ENCODE assay signal across 10 mouse cellular contexts in genomic region chr5:34183156-34183880, GRCm38 (mm10). TPM values are rescaled to one million over a fixed set of nuclear protein-coding genes. Genes with fewer than 3 reads are reported as not detected.
DNase-seq lines count a peak whose midpoint lies in the region; ATAC-seq and TF ChIP-seq lines count a peak whose summit lies in the region.
"Had no signal": no experiment of that assay in that cellular context is flagged by ENCODE, and none has a peak within 500 bp of the region (broad histone marks: within the 10 kb centered on the region; RNA-seq: fewer than 3 reads in every experiment).

No protein-coding gene starts in this region.

- WGBS in neural tube, embryonic 13.5 days, result 67% methylated on average over 5 of the region's 5 CpGs
- 60% methylated on average over 5 of the region's 5 CpGs for WGBS in neural tube, embryonic 15.5 days
- 37% methylated on average over 5 of the region's 5 CpGs for WGBS in heart, embryonic 13.5 days
- WGBS in hindbrain, embryonic 12.5 days, result 70% methylated on average over 5 of the region's 5 CpGs

- no peak for TF ChIP-seq POLR2A in cortical plate, adult 2 months (IDR thresholded peaks at IDR 0.05; ENCODE audit: extremely low read depth, insufficient read depth, low read length)

- H3K36me3 ChIP-seq in neural tube, embryonic 13.5 days, result peaks cover 61% of the 10 kb centered on the region
- peaks cover 43% of the 10 kb centered on the region for H3K36me3 ChIP-seq in neural tube, embryonic 15.5 days
- peaks cover 42% of the 10 kb centered on the region for H3K36me3 ChIP-seq in heart, embryonic 13.5 days
- H3K36me3 ChIP-seq in hindbrain, embryonic 12.5 days, result peaks cover 28% of the 10 kb centered on the region

- no peak overlapping the region for H3K4me3 ChIP-seq in neural tube, embryonic 13.5 days
- H3K4me3 ChIP-seq in neural tube, embryonic 15.5 days (replicated peaks), result no peak overlapping the region
- H3K4me3 ChIP-seq in cortical plate, adult 2 months (ENCODE audit: insufficient read depth, low read length), result no peak overlapping the region
- no peak overlapping the region for H3K4me3 ChIP-seq in heart, embryonic 13.5 days
- no peak overlapping the region for H3K4me3 ChIP-seq in hindbrain, embryonic 12.5 days
- H3K4me3 ChIP-seq: embryonic facial prominence, embryonic 13.5 days had no signal

- 0 out of 2 replicates have a peak overlapping the region, but pooled peaks have one; percentile 17 for H3K9ac ChIP-seq in neural tube, embryonic 13.5 days
- no peak overlapping the region for H3K9ac ChIP-seq in neural tube, embryonic 15.5 days (replicated peaks)
- H3K9ac ChIP-seq in heart, embryonic 13.5 days, result peak overlapping the region; percentile 47
- H3K9ac ChIP-seq in hindbrain, embryonic 12.5 days, result no peak overlapping the region

- no peak overlapping the region for H3K27ac ChIP-seq in neural tube, embryonic 13.5 days (replicated peaks)
- no peak overlapping the region for H3K27ac ChIP-seq in neural tube, embryonic 15.5 days (replicated peaks)
- peak overlapping the region; percentile 71 for H3K27ac ChIP-seq in cortical plate, adult 2 months (ENCODE audit: insufficient read depth, low read length)
- H3K27ac ChIP-seq in heart, embryonic 13.5 days (replicated peaks), result peak overlapping the region; percentile 73
- H3K27ac ChIP-seq in hindbrain, embryonic 12.5 days, result no peak overlapping the region
- H3K27ac ChIP-seq: embryonic facial prominence, embryonic 13.5 days had no signal

- H3K27me3 ChIP-seq in neural tube, embryonic 13.5 days, result no peaks in the 10 kb centered on the region
- no peaks in the 10 kb centered on the region for H3K27me3 ChIP-seq in neural tube, embryonic 15.5 days (replicated peaks)
- no peaks in the 10 kb centered on the region for H3K27me3 ChIP-seq in heart, embryonic 13.5 days (replicated peaks)
- H3K27me3 ChIP-seq in hindbrain, embryonic 12.5 days, result no peaks in the 10 kb centered on the region
- H3K27me3 ChIP-seq: embryonic facial prominence, embryonic 13.5 days; Patski had no signal

- ATAC-seq in neural tube, embryonic 13.5 days (ENCODE audit: low read depth), result no peak
- no peak for ATAC-seq in neural tube, embryonic 15.5 days (ENCODE audit: low FRiP score)
- ATAC-seq in heart, embryonic 13.5 days (ENCODE audit: extremely low read depth, insufficient number of reproducible peaks, low FRiP score, low TSS enrichment), result no peak
- ATAC-seq in hindbrain, embryonic 12.5 days (ENCODE audit: low FRiP score), result no peak
- ATAC-seq: Patski had no signal

- H3K9me3 ChIP-seq in neural tube, embryonic 13.5 days, result no peaks in the 10 kb centered on the region
- no peaks in the 10 kb centered on the region for H3K9me3 ChIP-seq in neural tube, embryonic 15.5 days (replicated peaks)
- H3K9me3 ChIP-seq in heart, embryonic 13.5 days, result no peaks in the 10 kb centered on the region
- H3K9me3 ChIP-seq in hindbrain, embryonic 12.5 days (replicated peaks), result no peaks in the 10 kb centered on the region
- H3K9me3 ChIP-seq: embryonic facial prominence, embryonic 13.5 days had no signal

- no peak overlapping the region for H3K4me2 ChIP-seq in neural tube, embryonic 13.5 days
- H3K4me2 ChIP-seq in neural tube, embryonic 15.5 days, result no peak overlapping the region
- H3K4me2 ChIP-seq in heart, embryonic 13.5 days, result peak overlapping the region; percentile 33
- no peak overlapping the region for H3K4me2 ChIP-seq in hindbrain, embryonic 12.5 days (replicated peaks)
- H3K4me2 ChIP-seq: embryonic facial prominence, embryonic 13.5 days had no signal

- no peak for TF ChIP-seq CTCF in cortical plate, adult 2 months (IDR thresholded peaks at IDR 0.05; ENCODE audit: extremely low read depth, insufficient read depth, low read length)

- peaks cover 53% of the 10 kb centered on the region for H3K4me1 ChIP-seq in neural tube, embryonic 13.5 days (replicated peaks)
- peaks cover 51% of the 10 kb centered on the region for H3K4me1 ChIP-seq in neural tube, embryonic 15.5 days
- H3K4me1 ChIP-seq in cortical plate, adult 2 months (ENCODE audit: control insufficient read depth, insufficient read depth, low read length), result peaks cover 22% of the 10 kb centered on the region
- H3K4me1 ChIP-seq in heart, embryonic 13.5 days, result peaks cover 54% of the 10 kb centered on the region
- peaks cover 37% of the 10 kb centered on the region for H3K4me1 ChIP-seq in hindbrain, embryonic 12.5 days

- peak; percentile 4 to 7 for DNase-seq in layer of hippocampus, postnatal 25 days (ENCODE audit: extremely low spot score in 1 of 2, low spot score in 1 of 2)
- peak; percentile 51 for DNase-seq in testis, postnatal 14 days (ENCODE audit: low spot score)
- no peak for DNase-seq in Muller cell, postnatal 12 days (ENCODE audit: inconsistent ontology term)

RNA-seq across cellular contexts. Expression of gene Mxd4, which starts 4.2 kb away (rescaled TPM):
- polyA plus RNA-seq in neural tube, embryonic 13.5 days (2015; fragmentation: Nextera tagmentation; extraction: Ambion mirVana), result 27.0 and 31.6 TPM in 2 replicates
- polyA plus RNA-seq in neural tube, embryonic 15.5 days (2015; fragmentation: Nextera tagmentation; extraction: Ambion mirVana), result 25.7 and 29.7 TPM in 2 replicates
- 93.6 and 95.3 TPM in 2 replicates for polyA plus RNA-seq in cortical plate, adult 2 months (2012; rRNA removed)
- polyA plus RNA-seq in heart, embryonic 13.5 days (2015; fragmentation: Nextera tagmentation; extraction: Ambion mirVana), result 23.1 and 23.6 TPM in 2 replicates
- 10 to 100 TPM; 84.6 to 93.3 TPM for total RNA-seq in layer of hippocampus, postnatal 25 days (2021)
- polyA plus RNA-seq in hindbrain, embryonic 12.5 days (2016; fragmentation: Nextera tagmentation; extraction: Ambion mirVana), result 33.2 and 36.5 TPM in 2 replicates

RNA-seq across cellular contexts. Expression of gene Haus3, which starts 14.0 kb away (rescaled TPM):
- 15.2 and 17.9 TPM in 2 replicates for polyA plus RNA-seq in neural tube, embryonic 13.5 days (2015; fragmentation: Nextera tagmentation; extraction: Ambion mirVana)
- 13.1 and 19.2 TPM in 2 replicates for polyA plus RNA-seq in neural tube, embryonic 15.5 days (2015; fragmentation: Nextera tagmentation; extraction: Ambion mirVana)
- 5.5 and 5.7 TPM in 2 replicates for polyA plus RNA-seq in cortical plate, adult 2 months (2012; rRNA removed)
- polyA plus RNA-seq in heart, embryonic 13.5 days (2015; fragmentation: Nextera tagmentation; extraction: Ambion mirVana), result 20.8 and 25.4 TPM in 2 replicates
- total RNA-seq in layer of hippocampus, postnatal 25 days (2021), result 1 to 10 TPM; 5.6 to 5.7 TPM
- polyA plus RNA-seq in hindbrain, embryonic 12.5 days (2016; fragmentation: Nextera tagmentation; extraction: Ambion mirVana), result 33.5 and 33.8 TPM in 2 replicates

RNA-seq across cellular contexts. Expression of gene Poln, which starts 14.1 kb away (rescaled TPM):
- polyA plus RNA-seq in neural tube, embryonic 13.5 days (2015; fragmentation: Nextera tagmentation; extraction: Ambion mirVana), result 0.29 and 1.0 TPM in 2 replicates
- 0.31 and 0.52 TPM in 2 replicates for polyA plus RNA-seq in neural tube, embryonic 15.5 days (2015; fragmentation: Nextera tagmentation; extraction: Ambion mirVana)
- polyA plus RNA-seq in cortical plate, adult 2 months (2012; rRNA removed), result 1.4 and 3.1 TPM in 2 replicates
- 0.24 and 0.47 TPM in 2 replicates for polyA plus RNA-seq in heart, embryonic 13.5 days (2015; fragmentation: Nextera tagmentation; extraction: Ambion mirVana)
- 1 to 10 TPM in 1 of 2 experiments, under 1 TPM in 1; 0.63 to 1.0 TPM for total RNA-seq in layer of hippocampus, postnatal 25 days (2021)
- 0.41 and 0.51 TPM in 2 replicates for polyA plus RNA-seq in hindbrain, embryonic 12.5 days (2016; fragmentation: Nextera tagmentation; extraction: Ambion mirVana)

Comparison
In these comparisons a context has a peak if more than half of its experiments do, and no peak if none do; other contexts are left out.
1. H3K9ac ChIP-seq: peak in neural tube, embryonic 13.5 days (single experiment) and heart, embryonic 13.5 days (single experiment); none in neural tube, embryonic 15.5 days (single experiment) and hindbrain, embryonic 12.5 days (single experiment).
2. H3K27ac ChIP-seq: peak in cortical plate, adult 2 months (single experiment) and heart, embryonic 13.5 days (single experiment); none in neural tube, embryonic 13.5 days (single experiment), neural tube, embryonic 15.5 days (single experiment) and hindbrain, embryonic 12.5 days (single experiment).